Mouse (Mus musculus) brain, embryonic 14.5 days (tissue): ENCODE measurements around the gene Plin3.

Experiments used
- CTCF ChIP-seq: fragments of 200-500 bp; IDR thresholded peaks from 2 replicates; pipeline ENCODE4 v1.5.1; 2012; ENCODE audit warnings: inconsistent platforms, mild to moderate bottlenecking, moderate library complexity, borderline replicate concordance; ENCODE audit not compliant: insufficient read depth, insufficient read length; ENCODE audit errors: extremely low read depth
- POLR2A ChIP-seq: fragments of 200-500 bp; IDR thresholded peaks from 2 replicates; pipeline ENCODE4 v1.6.1; 2012; ENCODE audit warnings: mild to moderate bottlenecking, inconsistent platforms, borderline replicate concordance; ENCODE audit not compliant: poor library complexity, insufficient read depth, insufficient read length, severe bottlenecking; ENCODE audit errors: extremely low read depth

DNA sequence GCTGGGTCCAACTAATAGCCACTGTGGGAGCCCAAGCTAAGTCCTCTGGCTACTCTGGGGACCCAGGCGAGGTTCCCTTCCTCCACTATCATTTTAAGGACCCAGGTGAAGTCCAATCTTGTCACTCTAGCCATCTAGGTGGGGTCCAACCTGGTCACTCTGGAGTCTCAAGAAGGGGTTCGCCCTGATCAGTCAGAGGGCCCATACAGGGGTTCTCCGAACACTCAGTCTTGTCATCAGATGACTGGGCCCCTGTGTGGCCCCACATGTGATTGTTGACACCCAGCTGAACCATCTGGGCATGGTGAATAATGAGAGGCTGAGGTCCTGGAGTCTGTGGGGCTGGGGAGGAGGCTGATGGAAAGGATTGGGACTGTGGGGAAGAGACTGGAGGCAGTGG, 22.9 kb downstream of the Plin3 start:
- TF ChIP-seq CTCF (no peak), POLR2A (no peak)
